Mouse (Mus musculus): Measurements from ENCODE around the gene Zmynd11.

Zmynd11 gene

DNA sequence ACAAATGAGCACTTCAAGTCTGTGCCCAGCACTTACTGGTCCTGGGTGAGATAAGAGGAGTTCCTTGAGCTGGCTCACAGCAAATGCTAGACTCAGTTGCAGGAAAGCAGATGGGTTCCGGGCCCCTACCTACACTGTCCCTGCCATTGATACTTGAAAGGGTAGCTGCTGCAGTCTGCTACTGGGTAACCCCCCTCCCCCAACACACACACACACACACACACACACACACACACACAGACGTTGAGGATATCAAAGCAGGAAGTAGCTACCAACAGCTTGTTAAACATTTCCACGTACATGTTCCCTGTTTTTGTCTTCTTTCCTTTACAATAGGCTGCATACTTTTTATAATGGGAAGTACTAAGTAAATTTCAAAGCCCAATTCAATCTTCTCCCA, 127.2 kb downstream of the Zmynd11 start:
- H3K4me1 ChIP-seq (replicated peaks; ENCODE audit: low read depth, low read length) = peaks cover 30% of the 10 kb centered on the region
- no peak for TF ChIP-seq CTCF (conservative IDR thresholded peaks at IDR 0.05; ENCODE audit: low read length)
- TF ChIP-seq POU5F1 (IDR thresholded peaks at IDR 0.05; ENCODE audit: borderline replicate concordance, low read length) = no peak
- TF ChIP-seq NANOG (IDR thresholded peaks at IDR 0.05; ENCODE audit: borderline replicate concordance, low read length) = no peak
- H3K27me3 ChIP-seq (ENCODE audit: insufficient read depth, low read length) = no peaks in the 10 kb centered on the region
- no peak overlapping the region for H3K4me3 ChIP-seq (replicated peaks; ENCODE audit: low read length)
- H3K9me3 ChIP-seq (ENCODE audit: low read length) = no peaks in the 10 kb centered on the region
- H3K36me3 ChIP-seq (ENCODE audit: insufficient read depth, low read length) = no peaks in the 10 kb centered on the region

- Histone ChIP-seq H3K9me3 (ENCODE audit: low read length) (no peaks in the 10 kb centered on the region), H3K36me3 (ENCODE audit: insufficient read depth, low read length) (no peaks in the 10 kb centered on the region), H3K4me1 (replicated peaks; ENCODE audit: low read depth, low read length) (peaks cover 44% of the 10 kb centered on the region), H3K27me3 (ENCODE audit: insufficient read depth, low read length) (no peaks in the 10 kb centered on the region), H3K4me3 (replicated peaks; ENCODE audit: low read length) (no peak overlapping the region)
- TF ChIP-seq POU5F1 (IDR thresholded peaks at IDR 0.05; ENCODE audit: borderline replicate concordance, low read length) (no peak), CTCF (conservative IDR thresholded peaks at IDR 0.05; ENCODE audit: low read length) (peak; percentile 56)
Measured at GRCm38 (mm10) chr13:9636505-9636904, 128.6 kb downstream of the Zmynd11 start.

- Histone ChIP-seq H3K36me3 (ENCODE audit: insufficient read depth, low read length) (no peaks in the 10 kb centered on the region), H3K9me3 (ENCODE audit: low read length) (no peaks in the 10 kb centered on the region), H3K4me3 (replicated peaks; ENCODE audit: low read length) (no peak overlapping the region), H3K4me1 (replicated peaks; ENCODE audit: low read depth, low read length) (peaks cover 50% of the 10 kb centered on the region), H3K27me3 (ENCODE audit: insufficient read depth, low read length) (no peaks in the 10 kb centered on the region)
- no peak for TF ChIP-seq NANOG (IDR thresholded peaks at IDR 0.05; ENCODE audit: borderline replicate concordance, low read length)
- no peak for TF ChIP-seq POU5F1 (IDR thresholded peaks at IDR 0.05; ENCODE audit: borderline replicate concordance, low read length)
- TF ChIP-seq CTCF (conservative IDR thresholded peaks at IDR 0.05; ENCODE audit: low read length) = no peak
Measured at GRCm38 (mm10) chr13:9635951-9636350, 129.2 kb downstream of the Zmynd11 start.

Data from E14TG2a.4 (cell line).